Mouse (Mus musculus): Measurements from ENCODE around the gene Zbtb46. TPM values are rescaled to one million over a fixed set of nuclear protein-coding genes. Genes with fewer than 3 reads are reported as not detected.
A peak's percentile ranks its signal among the peaks of the same experiment; 100 is the strongest.

Zbtb46 gene
- polyA plus RNA-seq, 1 experiment = 7.7 TPM

- TF ChIP-seq POLR2A (IDR thresholded peaks at IDR 0.05; ENCODE audit: low read depth, low read length) (no peak), CTCF (conservative IDR thresholded peaks at IDR 0.05; ENCODE audit: insufficient read depth, insufficient read length, low read depth, low read length) (no peak)
- 100% methylated on average over 1 of the region's 1 CpGs for WGBS
- no peak for DNase-seq
- Histone ChIP-seq H3K36me3 (ENCODE audit: control insufficient read depth, insufficient read depth, low read length) (no peaks in the 10 kb centered on the region), H3K4me3 (ENCODE audit: insufficient read depth, low read depth, low read length) (no peak overlapping the region), H3K4me1 (ENCODE audit: control insufficient read depth, insufficient read depth, low read length) (no peaks in the 10 kb centered on the region), H3K27me3 (replicated peaks; ENCODE audit: control insufficient read depth, insufficient read depth, low read length) (no peaks in the 10 kb centered on the region), H3K27ac (ENCODE audit: insufficient read depth, low read depth, low read length) (no peak overlapping the region)
Measured at GRCm38 (mm10) chr2:181462604-181463003, 3.4 kb upstream of the Zbtb46 start.

- no peaks in the 10 kb centered on the region for H3K4me1 ChIP-seq (ENCODE audit: control insufficient read depth, insufficient read depth, low read length)
- 84% methylated on average over 1 of the region's 1 CpGs for WGBS
- H3K27me3 ChIP-seq (replicated peaks; ENCODE audit: control insufficient read depth, insufficient read depth, low read length) = no peaks in the 10 kb centered on the region
- H3K4me3 ChIP-seq (ENCODE audit: insufficient read depth, low read depth, low read length) = no peak overlapping the region
- H3K27ac ChIP-seq (ENCODE audit: insufficient read depth, low read depth, low read length) = no peak overlapping the region
- TF ChIP-seq CTCF (conservative IDR thresholded peaks at IDR 0.05; ENCODE audit: insufficient read depth, insufficient read length, low read depth, low read length) = no peak
- TF ChIP-seq POLR2A (IDR thresholded peaks at IDR 0.05; ENCODE audit: low read depth, low read length) = no peak
- H3K36me3 ChIP-seq (ENCODE audit: control insufficient read depth, insufficient read depth, low read length) = no peaks in the 10 kb centered on the region
- DNase-seq = no peak
Measured at GRCm38 (mm10) chr2:181461536-181462100, 2.4 kb upstream of the Zbtb46 start.

- H3K27me3 ChIP-seq (replicated peaks; ENCODE audit: control insufficient read depth, insufficient read depth, low read length) = no peaks in the 10 kb centered on the region
- TF ChIP-seq CTCF (conservative IDR thresholded peaks at IDR 0.05; ENCODE audit: insufficient read depth, insufficient read length, low read depth, low read length) (no peak), POLR2A (IDR thresholded peaks at IDR 0.05; ENCODE audit: low read depth, low read length) (peak; percentile 29)
- H3K27ac ChIP-seq (ENCODE audit: insufficient read depth, low read depth, low read length) = peak overlapping the region; percentile 96
- 3% methylated on average over 71 of the region's 71 CpGs for WGBS
- peak overlapping the region; percentile 97 for H3K4me3 ChIP-seq (ENCODE audit: insufficient read depth, low read depth, low read length)
- no peaks in the 10 kb centered on the region for H3K36me3 ChIP-seq (ENCODE audit: control insufficient read depth, insufficient read depth, low read length)
- peak; percentile 83 for DNase-seq
- no peaks in the 10 kb centered on the region for H3K4me1 ChIP-seq (ENCODE audit: control insufficient read depth, insufficient read depth, low read length)
Measured at GRCm38 (mm10) chr2:181459673-181460621, 721 bp upstream of the Zbtb46 start.

DNA sequence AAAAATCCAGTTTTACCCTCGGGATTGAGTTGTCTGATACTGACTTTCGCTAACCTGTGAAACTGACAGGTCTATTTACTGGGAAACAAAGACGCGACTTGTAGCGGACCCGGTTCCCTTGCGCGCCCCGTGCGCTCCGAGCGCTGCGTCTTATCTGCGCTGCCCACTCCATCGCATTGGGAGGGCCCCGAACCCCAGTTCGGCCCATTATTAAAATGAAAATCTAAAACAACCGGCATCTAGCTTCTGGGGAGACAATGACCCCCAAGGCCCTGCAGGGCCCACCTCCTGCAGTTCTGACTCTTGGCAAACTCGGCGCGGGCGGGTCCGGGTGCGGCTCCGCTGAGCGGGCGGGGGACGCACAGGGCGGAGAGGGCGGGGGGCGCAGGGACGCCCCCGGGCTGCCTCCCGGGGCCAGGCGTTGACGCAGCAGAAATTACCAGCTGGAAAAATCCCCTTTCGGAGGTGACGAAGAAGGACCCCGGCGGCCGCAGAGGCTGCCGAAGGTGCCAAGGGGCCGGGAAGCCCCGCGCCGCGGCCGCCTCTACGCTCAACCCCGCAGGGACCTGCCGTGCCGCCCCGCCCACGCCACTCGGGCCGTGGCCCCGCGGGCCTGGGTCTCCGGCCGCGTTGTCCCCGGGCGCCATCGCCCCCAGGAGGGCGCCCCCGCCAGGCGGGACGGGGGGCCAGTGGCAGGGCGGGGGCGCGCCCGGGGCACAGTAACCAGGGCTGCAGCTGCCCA, 644 bp downstream of the Zbtb46 start:
- WGBS = under 1% methylated on average over 70 of the region's 72 CpGs
- Histone ChIP-seq H3K4me3 (ENCODE audit: insufficient read depth, low read depth, low read length) (peak overlapping the region; percentile 95), H3K27me3 (replicated peaks; ENCODE audit: control insufficient read depth, insufficient read depth, low read length) (no peaks in the 10 kb centered on the region), H3K4me1 (ENCODE audit: control insufficient read depth, insufficient read depth, low read length) (no peaks in the 10 kb centered on the region), H3K27ac (ENCODE audit: insufficient read depth, low read depth, low read length) (peak overlapping the region; percentile 57), H3K36me3 (ENCODE audit: control insufficient read depth, insufficient read depth, low read length) (no peaks in the 10 kb centered on the region)
- TF ChIP-seq POLR2A (IDR thresholded peaks at IDR 0.05; ENCODE audit: low read depth, low read length) (no peak), CTCF (conservative IDR thresholded peaks at IDR 0.05; ENCODE audit: insufficient read depth, insufficient read length, low read depth, low read length) (no peak)
- peak; percentile 43 for DNase-seq

DNA sequence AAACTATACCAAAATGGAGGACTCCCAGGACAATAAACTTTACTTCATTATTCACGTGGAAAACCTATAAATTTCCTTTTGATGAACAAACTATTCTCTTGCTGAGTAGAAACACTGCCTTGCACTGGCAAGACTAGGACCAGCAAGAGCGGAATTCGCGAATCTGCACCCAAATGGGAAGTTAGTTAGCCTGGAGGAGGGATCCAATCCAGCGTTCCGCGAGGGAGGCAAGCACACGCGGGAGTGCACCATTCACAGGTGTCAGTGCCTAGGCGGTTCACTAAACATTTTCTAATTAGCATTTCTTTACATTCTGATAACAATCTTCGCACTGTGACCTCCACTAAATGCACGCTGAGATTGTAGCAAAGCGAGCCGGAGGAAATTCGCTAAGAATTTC, 1.4 kb downstream of the Zbtb46 start:
- 8% methylated on average over 15 of the region's 15 CpGs for WGBS
- TF ChIP-seq CTCF (conservative IDR thresholded peaks at IDR 0.05; ENCODE audit: insufficient read depth, insufficient read length, low read depth, low read length) (no peak), POLR2A (IDR thresholded peaks at IDR 0.05; ENCODE audit: low read depth, low read length) (no peak)
- no peaks in the 10 kb centered on the region for H3K27me3 ChIP-seq (replicated peaks; ENCODE audit: control insufficient read depth, insufficient read depth, low read length)
- peak; percentile 38 for DNase-seq
- H3K27ac ChIP-seq (ENCODE audit: insufficient read depth, low read depth, low read length) = no peak overlapping the region
- H3K36me3 ChIP-seq (ENCODE audit: control insufficient read depth, insufficient read depth, low read length) = no peaks in the 10 kb centered on the region
- H3K4me1 ChIP-seq (ENCODE audit: control insufficient read depth, insufficient read depth, low read length) = no peaks in the 10 kb centered on the region
- peak overlapping the region; percentile 95 for H3K4me3 ChIP-seq (ENCODE audit: insufficient read depth, low read depth, low read length)

DNA sequence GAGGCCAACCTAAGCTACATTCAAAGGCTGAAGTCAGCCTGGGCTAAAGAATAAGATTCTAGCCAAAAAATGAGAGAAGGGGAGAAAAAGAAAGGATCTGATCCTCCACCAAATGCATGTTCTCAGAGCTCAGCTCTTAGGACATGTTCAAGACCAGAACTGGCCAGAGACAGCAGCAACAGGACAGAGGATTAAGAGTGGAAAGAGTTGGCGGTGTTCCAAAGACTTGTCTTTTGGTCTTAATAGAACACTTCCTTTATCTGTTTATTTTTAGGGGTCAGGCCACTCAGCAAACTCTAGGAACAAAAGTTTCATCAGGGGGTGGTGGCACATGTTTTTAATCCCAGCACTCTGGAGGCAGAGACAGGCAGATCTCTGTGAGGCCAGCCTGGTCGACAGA, 3.3 kb downstream of the Zbtb46 start:
- DNase-seq = peak; percentile 76
- Histone ChIP-seq H3K27ac (ENCODE audit: insufficient read depth, low read depth, low read length) (peak overlapping the region; percentile 45; the same call in 1 of the 2 replicates), H3K27me3 (replicated peaks; ENCODE audit: control insufficient read depth, insufficient read depth, low read length) (no peaks in the 10 kb centered on the region), H3K36me3 (ENCODE audit: control insufficient read depth, insufficient read depth, low read length) (no peaks in the 10 kb centered on the region), H3K4me1 (ENCODE audit: control insufficient read depth, insufficient read depth, low read length) (peaks cover 2% of the 10 kb centered on the region; the same call in 1 of the 2 replicates), H3K4me3 (ENCODE audit: insufficient read depth, low read depth, low read length) (no peak overlapping the region)
- TF ChIP-seq POLR2A (IDR thresholded peaks at IDR 0.05; ENCODE audit: low read depth, low read length) (no peak), CTCF (conservative IDR thresholded peaks at IDR 0.05; ENCODE audit: insufficient read depth, insufficient read length, low read depth, low read length) (no peak)
- 85% methylated on average over 2 of the region's 2 CpGs for WGBS

Measured in kidney, adult 2 months (tissue).